Mouse (Mus musculus): ENCODE results near the gene Nckipsd.
A peak's percentile ranks its signal among the peaks of the same experiment; 100 is the strongest.

The Nckipsd gene

DNA sequence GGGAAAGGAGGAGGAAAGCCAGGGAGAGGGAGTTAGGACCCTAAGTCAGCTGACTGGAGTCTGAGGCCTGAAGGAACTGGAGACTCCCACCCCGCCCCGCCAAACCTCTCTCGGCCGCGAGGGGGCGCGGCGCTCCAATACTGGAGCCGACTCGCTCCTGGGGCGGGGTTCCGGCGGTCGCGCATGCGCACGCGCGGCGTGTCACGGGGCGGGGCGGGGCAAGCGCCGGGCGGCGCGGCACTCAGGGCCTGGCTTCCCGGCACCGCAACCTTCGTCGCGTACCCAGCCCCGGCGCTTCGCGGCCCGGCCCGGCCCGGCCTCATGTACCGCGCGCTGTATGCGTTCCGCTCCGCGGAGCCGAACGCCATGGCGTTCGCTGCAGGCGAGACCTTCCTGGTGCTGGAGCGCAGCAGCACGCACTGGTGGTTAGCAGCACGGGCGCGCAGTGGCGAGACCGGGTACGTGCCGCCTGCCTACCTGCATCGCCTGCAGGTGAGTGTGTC lies at the start of gene Nckipsd:
TSS of gene Nckipsd (plus strand) at position 206 of the 503 bp plus-strand sequence.
- peak; percentile 94 for DNase-seq (ENCODE audit: low spot score)

DNA sequence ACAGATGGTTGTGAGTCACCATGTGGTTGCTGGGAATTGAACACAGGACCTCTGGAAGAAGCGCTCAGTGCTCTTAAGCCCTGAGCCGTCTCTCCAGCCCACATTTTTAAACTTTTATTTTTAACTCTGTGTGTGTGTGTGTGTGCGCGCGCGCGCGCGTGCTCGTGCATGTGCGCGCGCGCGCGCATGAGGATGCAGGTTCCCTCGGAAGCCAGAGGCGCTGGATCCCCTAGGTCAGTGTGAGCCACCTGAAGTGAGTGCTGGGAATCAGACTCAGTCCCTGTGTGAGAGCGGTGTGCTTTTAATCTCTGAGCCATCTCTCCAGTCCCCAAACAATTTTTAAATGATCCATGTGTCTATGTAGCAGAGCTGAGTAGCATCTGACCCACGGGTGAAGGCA lies 49.0 kb upstream of the Nckipsd start:
- DNase-seq (ENCODE audit: low spot score) = no peak

DNA sequence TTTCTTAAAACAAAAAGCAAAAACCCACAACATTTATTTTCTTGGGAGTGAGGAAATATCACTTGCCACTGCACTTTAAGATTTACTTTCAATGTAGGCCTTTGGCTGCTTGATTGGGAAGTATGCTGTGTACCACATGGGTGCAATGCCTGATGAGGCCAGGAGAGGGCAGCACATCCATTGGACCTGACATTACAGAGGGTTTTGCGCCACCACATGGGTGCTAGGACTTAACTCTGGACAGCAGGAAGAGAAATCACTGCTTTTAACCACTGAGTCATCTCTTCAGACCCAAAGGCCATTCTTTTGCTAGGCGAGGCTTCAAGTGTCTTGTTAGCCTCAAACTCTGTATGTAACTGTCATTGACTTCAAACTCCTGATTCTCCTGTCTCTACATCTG lies 48.4 kb upstream of the Nckipsd start:
- DNase-seq (ENCODE audit: low spot score) = no peak

GRCm38 (mm10) chr9:108761561-108761960 lies 46.6 kb upstream of the Nckipsd start:
- DNase-seq (ENCODE audit: low spot score) = no peak

GRCm38 (mm10) chr9:108764971-108765370 lies 43.2 kb upstream of the Nckipsd start:
- no peak for DNase-seq (ENCODE audit: low spot score)

GRCm38 (mm10) chr9:108776614-108777013 lies 31.6 kb upstream of the Nckipsd start:
- no peak for DNase-seq (ENCODE audit: low spot score)

- no peak for DNase-seq (ENCODE audit: low spot score)
Measured at GRCm38 (mm10) chr9:108777276-108777675, 30.9 kb upstream of the Nckipsd start.

DNA sequence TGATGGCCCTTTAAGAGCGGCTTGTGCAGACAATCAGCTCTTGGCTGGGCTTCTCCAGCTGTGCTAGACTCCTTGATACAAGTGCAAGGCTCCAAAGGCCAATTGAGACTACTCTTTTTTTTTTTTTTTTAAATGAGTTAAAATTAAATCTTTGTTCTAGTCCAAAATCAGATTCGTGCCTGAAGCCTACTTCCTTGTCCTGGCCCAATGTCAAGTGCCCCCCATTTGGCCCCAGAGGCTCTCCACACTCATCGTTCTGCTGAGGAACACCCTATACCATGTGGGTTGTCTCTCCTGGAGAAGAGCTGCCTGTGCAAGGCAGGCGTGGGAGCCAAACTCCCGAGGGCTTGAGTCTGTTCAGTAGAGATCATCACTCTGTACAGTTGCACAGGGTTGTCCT lies 27.2 kb upstream of the Nckipsd start:
- DNase-seq (ENCODE audit: low spot score) = no peak

DNA sequence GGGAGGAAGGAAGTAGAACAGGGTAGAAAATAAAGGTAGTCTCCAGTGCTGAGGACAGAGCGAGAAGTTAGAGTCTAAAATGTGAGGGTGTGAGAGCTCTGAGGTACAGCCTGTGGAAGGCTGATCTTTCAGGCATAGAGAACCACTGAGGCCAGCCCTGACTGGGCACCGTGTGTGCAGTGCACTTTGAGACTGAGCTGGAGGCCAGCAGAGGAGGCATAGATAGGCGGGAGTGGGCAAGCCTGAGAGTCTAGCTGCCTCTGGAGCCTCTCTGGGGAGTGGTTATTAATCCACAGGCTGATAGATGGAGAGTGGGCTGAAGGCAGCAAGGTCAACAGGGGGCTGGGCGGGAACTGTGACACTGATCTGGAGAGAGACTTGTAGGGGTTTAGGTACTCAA lies 26.3 kb upstream of the Nckipsd start:
- DNase-seq (ENCODE audit: low spot score) = no peak

- no peak for DNase-seq (ENCODE audit: low spot score)
Measured at GRCm38 (mm10) chr9:108782836-108783547, 25.2 kb upstream of the Nckipsd start.

- peak; percentile 94 for DNase-seq (ENCODE audit: low spot score)
Measured at GRCm38 (mm10) chr9:108783548-108784463, 24.4 kb upstream of the Nckipsd start, which contains the start of gene Ip6k2. Ip6k2 (plus strand) TSS chr9:108783796.

- no peak for DNase-seq (ENCODE audit: low spot score)
Measured at GRCm38 (mm10) chr9:108785416-108785815, 22.8 kb upstream of the Nckipsd start.

DNA sequence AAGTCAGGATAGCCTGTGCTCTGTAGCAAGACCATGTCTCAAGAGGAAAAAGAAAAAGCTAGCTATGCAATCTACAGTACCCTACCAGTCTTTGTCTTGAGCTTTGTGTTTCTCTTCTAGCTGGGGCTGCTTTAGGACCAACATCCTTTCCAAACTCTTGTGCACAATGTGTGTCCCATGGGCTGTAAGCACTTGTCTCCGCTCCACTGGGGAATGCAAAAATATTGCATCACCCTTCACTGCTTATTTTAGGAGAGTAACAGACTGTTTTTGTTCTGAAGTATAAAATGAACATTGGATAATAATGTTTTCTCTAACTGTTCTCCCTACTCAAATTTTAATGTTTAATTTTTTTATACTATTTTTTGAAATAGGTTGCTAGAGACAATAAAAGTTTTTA lies 21.7 kb upstream of the Nckipsd start:
- DNase-seq (ENCODE audit: low spot score) = no peak

- no peak for DNase-seq (ENCODE audit: low spot score)
Measured at GRCm38 (mm10) chr9:108787080-108787479, 21.1 kb upstream of the Nckipsd start.

- DNase-seq (ENCODE audit: low spot score) = no peak
Measured at GRCm38 (mm10) chr9:108788713-108789112, 19.5 kb upstream of the Nckipsd start.

DNA sequence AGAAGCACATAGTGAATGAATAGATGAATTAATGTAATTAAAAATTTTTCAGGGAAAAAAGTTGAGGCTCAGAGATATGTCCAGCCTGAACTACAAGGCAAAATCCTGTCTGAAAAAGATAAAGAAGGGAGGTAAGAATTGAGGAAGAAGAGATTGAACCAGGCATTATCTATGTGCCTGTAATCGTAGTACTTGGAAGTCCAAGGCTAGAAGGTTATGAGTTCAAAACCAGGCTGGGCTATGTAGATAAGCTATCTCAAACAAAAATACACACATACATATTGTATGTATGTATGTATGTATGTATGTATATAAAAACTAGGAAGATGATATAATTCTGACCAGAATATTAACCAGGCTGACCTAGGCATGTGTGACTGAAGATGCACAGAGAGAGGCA lies 15.9 kb upstream of the Nckipsd start:
- no peak for DNase-seq (ENCODE audit: low spot score)

- no peak for DNase-seq (ENCODE audit: low spot score)
Measured at GRCm38 (mm10) chr9:108792730-108793129, 15.4 kb upstream of the Nckipsd start.

DNA sequence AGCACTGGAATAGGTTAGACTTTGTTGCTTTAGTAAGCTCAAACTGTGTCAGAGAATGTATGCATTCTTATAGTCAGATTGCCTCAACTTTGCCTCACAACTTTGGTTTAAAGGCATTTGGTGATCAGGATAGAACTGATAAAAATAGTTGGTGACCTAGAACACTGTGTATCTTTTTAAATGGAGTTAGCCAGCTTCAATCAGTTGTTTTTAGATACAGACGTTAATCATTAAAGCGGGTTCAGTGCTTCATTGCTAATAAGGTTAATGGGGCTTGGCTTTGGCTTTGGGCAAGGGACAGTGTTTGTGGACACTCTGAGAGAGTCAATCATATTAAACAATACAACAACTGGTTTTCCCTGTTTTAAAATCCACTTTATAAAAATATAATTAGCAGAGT lies 12.9 kb upstream of the Nckipsd start:
- no peak for DNase-seq (ENCODE audit: low spot score)

DNA sequence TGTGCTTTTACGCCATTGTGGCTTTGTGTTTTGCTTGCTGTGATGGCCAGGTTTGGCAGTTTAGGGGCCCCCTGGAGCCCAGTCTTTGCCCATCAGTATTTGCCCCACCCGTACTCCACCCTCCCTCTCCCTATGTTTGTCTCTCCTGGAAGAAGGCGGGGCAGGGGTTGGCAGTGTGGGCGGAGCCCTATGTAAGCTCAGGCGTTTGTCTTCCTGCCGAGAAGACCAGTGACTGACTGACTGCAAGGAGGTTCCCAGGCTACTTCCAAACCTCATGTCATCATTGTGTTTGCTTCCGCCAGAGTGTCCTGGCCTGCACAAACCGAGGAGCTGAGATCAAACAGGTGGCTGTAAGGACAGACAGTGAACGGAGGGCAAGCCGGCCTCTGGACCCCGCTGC lies 12.4 kb upstream of the Nckipsd start:
- no peak for DNase-seq (ENCODE audit: low spot score)

GRCm38 (mm10) chr9:108796351-108796981 lies 11.7 kb upstream of the Nckipsd start:
- DNase-seq (ENCODE audit: low spot score) = no peak

DNA sequence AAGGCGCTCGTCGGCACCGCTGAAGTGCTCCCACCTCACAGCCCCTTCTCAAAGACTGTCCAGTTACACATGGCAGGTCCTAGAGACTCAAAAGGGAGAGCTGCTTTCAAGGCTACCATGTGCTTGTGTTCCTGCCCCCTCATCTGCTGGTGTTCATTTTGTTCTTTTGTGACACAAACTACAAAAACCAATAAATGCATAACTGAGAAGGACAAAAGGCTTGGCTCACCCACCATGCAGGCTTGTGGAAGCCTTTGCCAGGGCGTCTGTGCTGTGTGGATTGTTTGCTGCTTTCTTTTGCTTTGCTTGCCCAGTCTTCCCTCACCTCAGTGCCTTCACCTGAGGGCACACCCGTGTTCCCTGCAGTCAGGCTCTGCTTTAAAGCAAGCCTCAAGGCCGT lies 10.7 kb upstream of the Nckipsd start:
- no peak for DNase-seq (ENCODE audit: low spot score)

DNA sequence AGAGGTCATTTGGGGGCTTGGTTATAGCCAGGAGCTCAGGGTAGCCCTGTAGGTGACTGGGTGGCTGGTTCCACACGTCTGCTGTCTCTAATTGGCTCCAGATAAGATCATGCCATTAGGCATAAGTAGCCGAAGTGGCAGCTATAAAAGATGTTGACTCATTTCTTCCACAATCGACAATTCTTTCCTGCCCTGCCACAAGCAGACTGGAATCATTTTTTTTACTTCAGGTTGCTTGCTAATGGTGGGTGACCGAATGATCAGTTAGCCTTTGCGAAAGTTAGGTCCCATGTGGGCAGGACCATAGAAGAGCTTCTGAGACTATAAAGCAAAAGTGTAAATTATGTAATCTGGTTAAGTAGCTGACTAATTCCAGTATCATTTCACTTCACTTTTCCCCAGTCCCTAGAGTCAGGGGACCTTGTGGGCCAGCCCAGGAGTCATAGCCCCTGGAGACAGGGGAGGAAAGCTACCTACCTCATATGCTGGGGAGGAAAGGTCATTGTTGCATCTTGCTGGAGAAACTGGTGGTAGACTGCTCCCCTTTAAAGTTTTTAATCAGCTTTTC lies 9.6 kb upstream of the Nckipsd start:
- DNase-seq (ENCODE audit: low spot score) = no peak
